Mouse (Mus musculus): ENCODE measurements at regions not wholly inside any gene's neighbourhood (a gene's known extent, or its start where the extent isn't known, plus 50 kb on each side); places are given as distances from the start of the nearest gene placed in this dataset.

GRCm38 (mm10) chr16:71709684-71710083 lies 598.4 kb upstream of the Robo1 start:
- TF ChIP-seq POLR2A (IDR thresholded peaks at IDR 0.05; ENCODE audit: borderline replicate concordance, insufficient read depth, low read length) (no peak), CTCF (IDR thresholded peaks at IDR 0.05; ENCODE audit: borderline replicate concordance, insufficient read depth, low read depth, low read length) (no peak)

All from cerebellum, adult 2 months (tissue).